Mouse (Mus musculus): Measurements from ENCODE around the gene Lpcat2.

DNA sequence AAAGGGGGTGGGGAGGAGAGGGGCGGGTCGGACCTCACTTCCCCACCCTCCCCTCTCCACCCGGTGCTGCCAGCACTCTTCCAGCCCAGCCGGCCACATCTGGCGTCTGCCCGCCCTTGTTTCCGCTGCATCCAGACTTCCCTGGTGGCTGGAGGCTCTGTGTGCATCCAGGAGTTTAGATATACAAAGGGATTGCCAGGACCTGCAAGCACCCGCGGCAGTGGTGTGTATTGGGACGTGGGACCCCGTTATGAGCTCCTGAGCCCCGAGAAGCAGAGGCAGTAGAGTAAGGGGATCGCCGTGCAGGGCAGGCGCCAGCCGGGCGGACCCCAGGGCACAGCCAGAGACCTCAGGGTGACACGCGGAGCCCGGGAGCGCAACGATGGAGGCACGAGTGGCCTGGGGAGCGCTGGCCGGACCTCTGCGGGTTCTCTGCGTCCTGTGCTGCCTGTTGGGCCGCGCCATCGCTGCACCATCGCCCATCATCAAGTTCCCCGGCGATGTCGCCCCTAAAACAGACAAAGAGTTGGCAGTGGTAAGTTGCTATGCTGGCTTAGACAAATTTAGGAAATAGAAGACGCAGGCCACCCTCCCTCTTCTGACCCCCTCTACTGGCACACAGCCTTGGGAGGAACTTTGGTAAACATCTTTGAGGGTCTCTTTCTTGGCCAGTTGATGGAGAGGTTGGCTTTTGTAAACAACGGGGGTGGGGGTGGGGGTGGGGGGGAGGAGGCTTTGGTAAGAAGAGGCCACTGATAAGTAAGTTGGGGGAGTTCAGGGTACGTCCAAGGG, 27.7 kb upstream of the Lpcat2 start, which contains the start of gene Mmp2:
- TF ChIP-seq EP300 (IDR thresholded peaks at IDR 0.05), result no peak
- TF ChIP-seq CTCF (IDR thresholded peaks at IDR 0.05), result peak; percentile 25; the same call in 1 of the 2 replicates
